Mouse (Mus musculus) stomach, embryonic 14.5 days (tissue): ENCODE measurements around the gene Cct2. TPM values are rescaled to one million over a fixed set of nuclear protein-coding genes. Genes with fewer than 3 reads are reported as not detected.

Experiments
- ATAC-seq: fragments of 200-750 bp; cut with Nextera tagmentation; 2 replicates; pipeline ENCODE4 v1.8.0; 2017; ENCODE audit warnings: low read depth, moderate TSS enrichment; ENCODE audit not compliant: insufficient number of reproducible peaks, insufficient read depth, low FRiP score
- H3K27ac ChIP-seq: fragments of 300-500 bp; sonication (generic); 2 replicates; pipeline ENCODE4 v1.5.1; 2014; ENCODE audit warnings: mild to moderate bottlenecking, low read length, moderate library complexity, mixed read lengths
- H3K27me3 ChIP-seq: fragments of 300-500 bp; sonication (generic); 2 replicates; pipeline ENCODE4 v1.6.1; 2014; ENCODE audit warnings: low read length, control low read depth, mixed read lengths; ENCODE audit not compliant: control insufficient read depth, insufficient read depth
- H3K36me3 ChIP-seq: fragments of 300-500 bp; sonication (generic); 2 replicates; pipeline ENCODE4 v1.6.1; 2014; ENCODE audit warnings: mild to moderate bottlenecking, control low read depth, low read length, moderate library complexity, mixed read lengths; ENCODE audit not compliant: control insufficient read depth, insufficient read depth
- H3K4me1 ChIP-seq: fragments of 300-500 bp; sonication (generic); 2 replicates; pipeline ENCODE4 v1.6.1; 2014; ENCODE audit warnings: low read length, control low read depth, mixed read lengths; ENCODE audit not compliant: control insufficient read depth, insufficient read depth
- H3K4me2 ChIP-seq: fragments of 300-500 bp; sonication (generic); replicated peaks from 2 replicates; pipeline ENCODE4 v1.6.1; 2014; ENCODE audit warnings: low read depth, low read length, control low read depth
- H3K4me3 ChIP-seq: fragments of 300-500 bp; sonication (generic); 2 replicates; pipeline ENCODE4 v1.5.1; 2014; ENCODE audit warnings: low read depth, low read length, control low read depth
- H3K9ac ChIP-seq: fragments of 300-500 bp; sonication (generic); replicated peaks from 2 replicates; pipeline ENCODE4 v1.6.1; 2014; ENCODE audit warnings: low read depth, mild to moderate bottlenecking, control low read depth, low read length, moderate library complexity, mixed read lengths
- H3K9me3 ChIP-seq: fragments of 300-500 bp; sonication (generic); 2 replicates; pipeline ENCODE4 v1.6.1; 2016; ENCODE audit warnings: low read depth, low read length, control low read depth; ENCODE audit not compliant: control insufficient read depth
- WGBS: fragments of 180-500 bp; shearing (Covaris S2); extraction: QIAGEN DNeasy Blood & Tissue Kit; methylation state at CpG from one replicate; pipeline ENCODE4 v1.1.7; 2014; 5-methylcytosine and 5-hydroxymethylcytosine counted together
- polyA plus RNA-seq: library from polyadenylated mRNA; unstranded; fragments of >200 nt; fragmentation: Nextera tagmentation; extraction: Ambion mirVana; gene quantifications from 2 replicates; pipeline ENCODE4 v1.2.1, GENCODE M21; 2014

Gene Cct2
- polyA plus RNA-seq, 1 experiment from 2014 or later, result 238 TPM

DNA sequence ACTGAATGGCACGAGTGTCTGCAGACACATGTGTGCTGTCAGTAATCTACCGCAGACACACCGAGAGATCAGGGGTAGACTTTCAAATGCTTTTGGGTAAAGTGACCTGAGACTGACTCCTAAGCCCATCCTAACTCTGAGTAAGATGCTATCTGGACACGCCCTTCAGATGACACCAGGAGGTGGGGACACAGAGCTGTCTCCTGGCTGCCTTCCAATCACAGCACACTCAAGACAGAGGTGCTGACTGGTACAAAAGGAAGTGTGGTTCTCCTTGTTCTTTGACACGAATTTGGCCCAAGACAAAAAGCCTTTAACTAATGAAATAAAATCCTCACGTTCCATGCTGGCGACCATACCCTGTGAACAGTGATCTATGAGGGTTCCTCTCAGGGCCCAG, 9.6 kb upstream of the Cct2 start:
- Histone ChIP-seq H3K9ac (no peak overlapping the region), H3K4me2 (no peak overlapping the region), H3K9me3 (no peaks in the 10 kb centered on the region), H3K27ac (no peak overlapping the region), H3K4me3 (no peak overlapping the region), H3K4me1 (no peaks in the 10 kb centered on the region), H3K27me3 (no peaks in the 10 kb centered on the region), H3K36me3 (peaks cover 52% of the 10 kb centered on the region)
- WGBS, result 82% methylated on average over 7 of the region's 7 CpGs
- ATAC-seq, result no peak

DNA sequence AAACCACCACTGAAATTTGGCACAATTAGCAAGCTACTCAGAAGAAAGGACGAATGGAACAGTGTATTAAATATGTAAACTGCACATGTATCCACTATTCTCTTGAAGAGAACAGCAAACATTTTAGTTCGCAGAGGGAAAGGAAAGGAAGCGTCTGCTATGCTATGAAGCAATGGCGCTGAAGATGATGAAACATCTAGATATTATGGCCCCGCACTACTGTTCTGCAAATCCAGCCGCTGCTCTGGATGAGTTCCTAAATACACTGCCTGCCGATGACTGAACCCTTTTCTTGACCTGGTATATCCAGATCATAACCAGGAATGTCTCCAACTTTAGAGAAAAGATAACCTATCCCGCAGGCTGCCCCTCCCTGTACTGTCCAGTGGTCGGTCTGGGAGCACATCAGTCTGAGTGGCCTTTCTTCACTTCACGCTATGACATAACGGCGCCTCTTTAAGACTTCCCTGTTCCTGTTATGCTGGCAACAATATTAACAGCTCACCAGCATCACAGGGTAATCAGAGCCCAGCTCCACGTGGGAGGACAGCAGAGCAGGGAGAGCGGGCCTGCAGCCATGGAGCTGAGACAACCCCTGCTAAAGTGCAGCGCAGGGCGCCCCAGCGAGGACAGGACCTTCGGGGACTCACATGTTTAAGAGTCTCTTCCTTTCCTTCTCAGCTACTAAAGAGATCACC, 8.7 kb upstream of the Cct2 start:
- Histone ChIP-seq H3K9ac (no peak overlapping the region), H3K36me3 (peaks cover 45% of the 10 kb centered on the region), H3K9me3 (no peaks in the 10 kb centered on the region), H3K4me3 (no peak overlapping the region), H3K27ac (no peak overlapping the region), H3K4me1 (no peaks in the 10 kb centered on the region), H3K4me2 (no peak overlapping the region), H3K27me3 (no peaks in the 10 kb centered on the region)
- ATAC-seq, result no peak
- 91% methylated on average over 18 of the region's 18 CpGs for WGBS

DNA sequence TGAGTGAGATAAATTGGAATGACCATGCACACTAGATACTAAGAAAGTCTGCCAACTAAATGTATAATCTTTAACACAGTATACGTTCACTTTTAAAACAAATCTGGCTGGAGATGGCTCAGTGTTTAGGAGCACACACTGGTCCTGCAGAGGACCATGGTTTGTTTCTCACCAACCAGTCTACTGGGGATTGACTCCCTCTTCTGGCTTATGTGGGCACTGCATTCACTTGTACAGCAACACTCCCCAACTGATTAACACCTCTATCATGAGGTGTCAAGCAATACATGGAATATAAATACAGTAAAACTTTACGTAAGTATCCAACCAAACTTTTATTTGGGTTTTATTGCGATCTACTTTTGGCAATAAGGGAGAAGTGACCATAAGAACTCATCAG, 5.5 kb upstream of the Cct2 start:
- Histone ChIP-seq H3K4me3 (no peak overlapping the region), H3K27ac (no peak overlapping the region), H3K27me3 (no peaks in the 10 kb centered on the region), H3K4me1 (no peaks in the 10 kb centered on the region), H3K9ac (no peak overlapping the region), H3K4me2 (no peak overlapping the region), H3K9me3 (no peaks in the 10 kb centered on the region), H3K36me3 (peaks cover 23% of the 10 kb centered on the region)
- no peak for ATAC-seq
- WGBS, result 88% methylated on average over 3 of the region's 3 CpGs

DNA sequence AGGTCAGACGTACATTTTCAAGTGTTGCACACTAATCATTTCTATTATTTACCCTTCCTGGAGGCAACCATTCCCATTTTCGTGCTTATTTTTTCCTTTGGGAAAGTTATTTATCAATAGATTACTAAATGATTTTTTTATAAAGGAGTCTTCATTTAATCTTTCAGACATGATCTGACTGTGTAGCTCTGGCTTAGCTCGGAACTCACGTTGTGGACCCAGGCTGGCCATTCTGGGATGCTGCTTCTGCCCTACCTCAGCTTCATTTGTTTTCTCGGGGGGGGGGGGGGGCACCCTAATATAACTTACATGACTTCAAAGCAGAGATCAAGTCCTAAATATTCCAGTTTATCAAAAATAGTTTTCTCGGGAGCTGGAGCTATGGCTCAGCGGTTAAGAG, 462 bp upstream of the Cct2 start:
- WGBS, result 7% methylated on average over 7 of the region's 7 CpGs
- H3K9ac ChIP-seq, result no peak overlapping the region
- peak overlapping the region; percentile 95 for H3K4me3 ChIP-seq
- H3K27me3 ChIP-seq, result no peaks in the 10 kb centered on the region
- peaks cover 28% of the 10 kb centered on the region for H3K36me3 ChIP-seq
- peak overlapping the region; percentile 58 for H3K27ac ChIP-seq
- no peaks in the 10 kb centered on the region for H3K9me3 ChIP-seq
- H3K4me1 ChIP-seq, result no peaks in the 10 kb centered on the region
- peak; percentile 39; the same call in 1 of the 2 replicates for ATAC-seq
- H3K4me2 ChIP-seq, result peak overlapping the region; percentile 37

DNA sequence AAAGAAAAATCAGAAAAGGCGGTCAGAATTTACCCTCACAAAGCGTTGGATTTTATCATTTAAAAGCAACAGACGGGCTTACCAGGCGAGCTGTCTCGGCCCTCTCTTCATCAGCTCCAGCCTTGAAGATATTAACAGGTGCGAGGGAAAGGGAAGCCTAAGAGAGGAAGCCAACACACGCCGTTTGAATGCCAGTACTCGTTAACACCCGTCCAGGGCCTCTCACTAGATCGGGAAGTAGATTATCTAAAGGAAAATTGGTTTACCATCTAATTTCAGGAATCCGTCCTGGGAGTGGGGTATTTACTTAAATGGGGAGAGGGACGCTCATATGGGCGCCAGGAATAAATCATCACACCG, 740 bp downstream of the Cct2 start:
- Histone ChIP-seq H3K27me3 (no peaks in the 10 kb centered on the region), H3K4me3 (peak overlapping the region; percentile 95), H3K4me1 (no peaks in the 10 kb centered on the region), H3K27ac (peak overlapping the region; percentile 93; the same call in 1 of the 2 replicates), H3K36me3 (peaks cover 38% of the 10 kb centered on the region), H3K9me3 (no peaks in the 10 kb centered on the region), H3K9ac (peak overlapping the region; percentile 69), H3K4me2 (peak overlapping the region; percentile 92)
- ATAC-seq, result no peak
- WGBS, result 3% methylated on average over 15 of the region's 15 CpGs

DNA sequence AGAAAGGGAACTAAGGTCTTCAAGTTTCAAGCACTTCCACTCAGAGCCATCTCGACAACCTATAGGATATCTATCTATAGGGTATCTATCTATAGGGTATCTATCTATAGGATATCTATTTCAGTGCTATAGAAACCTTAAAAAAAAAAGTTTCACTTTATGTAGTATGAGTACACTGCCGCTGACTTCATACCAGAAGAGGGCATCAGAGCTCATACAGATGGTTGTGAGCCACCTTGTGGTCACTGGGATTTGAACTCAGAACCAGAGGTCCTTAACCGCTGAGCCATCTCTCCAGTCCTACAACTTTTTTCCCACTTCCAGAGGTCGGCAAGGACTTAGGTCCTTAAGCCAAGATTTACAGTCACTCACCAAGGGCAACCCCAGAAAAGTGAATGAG, 7.9 kb downstream of the Cct2 start:
- H3K9me3 ChIP-seq, result no peaks in the 10 kb centered on the region
- H3K4me1 ChIP-seq, result no peaks in the 10 kb centered on the region
- WGBS, result 87% methylated on average over 4 of the region's 4 CpGs
- no peak overlapping the region for H3K4me2 ChIP-seq
- H3K4me3 ChIP-seq, result no peak overlapping the region
- H3K27ac ChIP-seq, result no peak overlapping the region
- no peaks in the 10 kb centered on the region for H3K27me3 ChIP-seq
- no peak overlapping the region for H3K9ac ChIP-seq
- ATAC-seq, result no peak
- H3K36me3 ChIP-seq, result peaks cover 95% of the 10 kb centered on the region

DNA sequence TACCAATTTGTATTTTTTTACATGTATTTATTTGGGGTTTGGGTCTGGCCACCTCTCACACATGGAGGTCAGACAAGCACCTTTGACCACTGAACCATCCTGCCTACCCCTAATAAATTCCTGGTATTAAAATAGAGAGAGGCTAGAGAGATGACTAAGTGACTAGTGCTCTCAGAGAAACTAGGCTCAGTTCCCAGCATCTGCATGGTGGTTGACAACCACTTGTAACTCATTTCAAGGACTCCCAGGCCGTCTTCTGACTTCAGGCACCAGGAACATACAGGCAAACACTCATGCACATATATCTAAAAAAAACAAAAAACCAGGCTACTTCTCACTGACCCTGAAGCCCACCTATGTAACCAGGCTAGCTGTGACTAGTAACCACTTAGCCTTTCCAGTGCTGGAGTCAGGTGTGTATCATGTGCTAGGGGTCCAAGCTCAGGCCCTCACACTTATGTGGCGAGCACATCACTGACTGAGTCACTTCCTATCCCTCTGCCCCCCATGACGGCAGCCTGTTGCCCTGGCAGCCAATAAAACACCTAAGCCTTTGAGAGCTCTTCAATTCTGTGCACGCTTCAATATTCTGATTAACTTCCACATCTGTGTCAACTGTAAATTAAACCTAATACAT, 13.5 kb downstream of the Cct2 start:
- no peaks in the 10 kb centered on the region for H3K9me3 ChIP-seq
- no peak for ATAC-seq
- H3K27me3 ChIP-seq, result no peaks in the 10 kb centered on the region
- H3K4me3 ChIP-seq, result no peak overlapping the region
- WGBS, result 86% methylated on average over 4 of the region's 4 CpGs
- no peak overlapping the region for H3K9ac ChIP-seq
- no peak overlapping the region for H3K27ac ChIP-seq
- H3K36me3 ChIP-seq, result peaks cover 59% of the 10 kb centered on the region
- H3K4me1 ChIP-seq, result 0 out of 2 replicates have a peak, but pooled peaks cover 5% of the 10 kb centered on the region
- H3K4me2 ChIP-seq, result no peak overlapping the region

DNA sequence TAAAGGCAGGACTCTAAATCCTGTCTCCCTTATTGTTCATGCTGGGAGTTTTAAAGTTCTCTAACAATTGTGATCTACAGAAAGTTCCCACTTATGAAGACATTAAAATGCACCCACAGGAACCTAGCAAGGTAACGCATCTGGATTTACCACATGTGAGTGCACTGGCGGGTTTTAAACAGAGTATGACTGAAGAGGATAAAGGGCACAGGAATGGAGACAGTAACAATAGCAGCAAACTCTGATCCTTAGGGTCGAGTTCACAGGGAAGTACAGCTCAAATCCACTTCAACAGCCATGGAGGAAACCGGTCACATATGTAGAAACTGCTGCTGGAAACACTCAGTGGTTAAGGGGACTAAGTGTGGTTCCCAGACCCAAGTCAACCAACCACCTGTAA, 14.4 kb downstream of the Cct2 start:
- H3K27ac ChIP-seq, result no peak overlapping the region
- no peak overlapping the region for H3K4me3 ChIP-seq
- no peaks in the 10 kb centered on the region for H3K9me3 ChIP-seq
- peaks cover 50% of the 10 kb centered on the region for H3K36me3 ChIP-seq
- no peak overlapping the region for H3K9ac ChIP-seq
- no peak overlapping the region for H3K4me2 ChIP-seq
- H3K27me3 ChIP-seq, result no peaks in the 10 kb centered on the region
- WGBS, result 83% methylated on average over 4 of the region's 4 CpGs
- no peak for ATAC-seq
- 0 out of 2 replicates have a peak, but pooled peaks cover 5% of the 10 kb centered on the region for H3K4me1 ChIP-seq
